Mouse (Mus musculus): Measurements from ENCODE around the gene BC051019. TPM values are rescaled to one million over a fixed set of nuclear protein-coding genes. Genes with fewer than 3 reads are reported as not detected.

BC051019 gene
- total RNA-seq, 1 experiment: 1.3 TPM

DNA sequence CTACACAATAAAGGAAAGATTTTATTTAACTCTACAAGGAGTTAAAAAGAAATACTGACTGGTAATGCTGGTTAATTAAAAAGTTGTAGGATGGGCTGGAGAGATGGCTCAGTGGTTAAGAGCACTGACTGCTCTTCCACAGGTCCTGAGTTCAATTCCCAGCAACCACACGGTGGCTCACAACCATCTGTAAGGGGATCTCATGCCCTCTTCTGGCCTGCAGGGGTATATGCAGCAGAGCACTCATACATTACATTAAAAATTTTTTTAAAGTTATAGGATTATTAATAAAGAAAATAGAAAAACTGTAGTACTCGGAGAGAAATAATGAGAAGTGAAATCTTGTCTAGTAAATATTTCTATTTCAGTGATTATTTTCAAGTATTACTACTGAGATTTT lies 43.4 kb downstream of the BC051019 start:
- H3K27ac ChIP-seq (ENCODE audit: insufficient read depth, low read depth, low read length, poor library complexity, severe bottlenecking): no peak overlapping the region
- no peak overlapping the region for H3K4me3 ChIP-seq (ENCODE audit: insufficient read depth in 1 of 2, low read depth in 1 of 2, low read length in 2 of 2, poor library complexity in 1 of 2, severe bottlenecking in 1 of 2)
- DNase-seq (ENCODE audit: low read depth, low spot score): no peak
- H3K36me3 ChIP-seq (ENCODE audit: control insufficient read depth, insufficient read depth, low read length, poor library complexity, severe bottlenecking): no peaks in the 10 kb centered on the region
- no peak for TF ChIP-seq CHD2 (IDR thresholded peaks at IDR 0.05; ENCODE audit: low read depth, low read length)
- TF ChIP-seq ZNF384 (IDR thresholded peaks at IDR 0.05; ENCODE audit: low read depth, low read length): no peak
- no peak for TF ChIP-seq ZC3H11A (IDR thresholded peaks at IDR 0.05; ENCODE audit: borderline replicate concordance, low read depth, low read length)
- no peak for TF ChIP-seq MAFK (IDR thresholded peaks at IDR 0.05; ENCODE audit: insufficient read depth, low read depth, low read length)
- no peak for TF ChIP-seq HCFC1 (IDR thresholded peaks at IDR 0.05; ENCODE audit: borderline replicate concordance, insufficient read depth, low read length)
- H3K9me3 ChIP-seq (ENCODE audit: control insufficient read depth, insufficient read depth, low read depth, low read length): no peaks in the 10 kb centered on the region
- H3K4me1 ChIP-seq (ENCODE audit: control insufficient read depth in 2 of 2, insufficient read depth in 2 of 2, low read length in 2 of 2, poor library complexity in 1 of 2): no peaks in the 10 kb centered on the region
- H3K9ac ChIP-seq (ENCODE audit: insufficient read depth, low read depth, low read length, poor library complexity, severe bottlenecking): no peak overlapping the region
- in situ Hi-C loops (cut with MboI; ENCODE audit: low sequenced_read_pairs in 2 of 2, unreplicated experiment in 2 of 2): loop anchor here in 1 of 2 experiments (10.0 kb wide), 1 partner anchor 155 kb away; no protein-coding TSS in a partner anchor

DNA sequence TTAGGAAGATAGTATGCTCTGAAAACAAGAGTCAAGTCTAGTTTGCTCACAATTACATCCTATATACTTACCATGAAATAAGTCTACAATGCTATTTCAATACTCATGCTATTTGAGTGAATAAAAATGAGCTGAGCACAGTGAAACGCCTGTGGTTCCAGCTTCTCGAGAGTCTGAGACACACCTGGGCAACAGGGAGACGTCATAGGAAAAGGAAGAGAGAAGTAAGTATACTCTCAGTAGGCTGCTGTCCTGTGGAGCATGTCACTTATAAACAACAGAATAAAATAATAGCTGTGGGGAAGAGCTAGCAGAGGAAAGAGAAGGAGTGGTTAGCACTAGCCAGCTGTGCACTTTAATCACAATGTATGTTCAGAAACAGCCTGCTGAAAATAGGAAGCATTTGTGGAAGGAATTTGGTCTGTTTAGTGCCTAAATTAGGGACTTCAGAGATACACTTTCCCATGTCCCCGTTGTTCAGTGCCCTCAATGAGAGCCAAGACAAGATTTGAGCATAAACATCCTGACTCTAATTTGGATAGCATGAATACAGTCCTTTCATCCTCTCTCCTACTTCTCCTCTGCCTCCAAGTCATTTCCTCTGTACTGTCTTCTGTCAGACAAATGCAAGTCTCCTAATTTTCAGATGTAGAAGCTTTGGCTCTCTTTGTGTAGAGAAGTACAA lies 48.6 kb downstream of the BC051019 start:
- no peak for DNase-seq (ENCODE audit: low read depth, low spot score)
- H3K27ac ChIP-seq (ENCODE audit: insufficient read depth, low read depth, low read length, poor library complexity, severe bottlenecking): no peak overlapping the region
- H3K9me3 ChIP-seq (ENCODE audit: control insufficient read depth, insufficient read depth, low read depth, low read length): no peaks in the 10 kb centered on the region
- H3K36me3 ChIP-seq (ENCODE audit: control insufficient read depth, insufficient read depth, low read length, poor library complexity, severe bottlenecking): no peaks in the 10 kb centered on the region
- in situ Hi-C loops (cut with MboI; ENCODE audit: low sequenced_read_pairs in 2 of 2, unreplicated experiment in 2 of 2): no loop called here
- no peak overlapping the region for H3K4me3 ChIP-seq (ENCODE audit: insufficient read depth in 1 of 2, low read depth in 1 of 2, low read length in 2 of 2, poor library complexity in 1 of 2, severe bottlenecking in 1 of 2)
- no peak overlapping the region for H3K9ac ChIP-seq (ENCODE audit: insufficient read depth, low read depth, low read length, poor library complexity, severe bottlenecking)
- no peaks in the 10 kb centered on the region for H3K4me1 ChIP-seq (ENCODE audit: control insufficient read depth in 2 of 2, insufficient read depth in 2 of 2, low read length in 2 of 2, poor library complexity in 1 of 2)
- no peak for TF ChIP-seq HCFC1 (IDR thresholded peaks at IDR 0.05; ENCODE audit: borderline replicate concordance, insufficient read depth, low read length)
- no peak for TF ChIP-seq MAFK (IDR thresholded peaks at IDR 0.05; ENCODE audit: insufficient read depth, low read depth, low read length)
- TF ChIP-seq CHD2 (IDR thresholded peaks at IDR 0.05; ENCODE audit: low read depth, low read length): no peak
- no peak for TF ChIP-seq ZC3H11A (IDR thresholded peaks at IDR 0.05; ENCODE audit: borderline replicate concordance, low read depth, low read length)
- no peak for TF ChIP-seq ZNF384 (IDR thresholded peaks at IDR 0.05; ENCODE audit: low read depth, low read length)

GRCm38 (mm10) chr7:109671581-109672471 lies 51.8 kb downstream of the BC051019 start:
- no peak for TF ChIP-seq ZC3H11A (IDR thresholded peaks at IDR 0.05; ENCODE audit: borderline replicate concordance, low read depth, low read length)
- no peak for TF ChIP-seq ZNF384 (IDR thresholded peaks at IDR 0.05; ENCODE audit: low read depth, low read length)
- no peak for TF ChIP-seq MAFK (IDR thresholded peaks at IDR 0.05; ENCODE audit: insufficient read depth, low read depth, low read length)
- TF ChIP-seq CHD2 (IDR thresholded peaks at IDR 0.05; ENCODE audit: low read depth, low read length): no peak
- no peak for TF ChIP-seq HCFC1 (IDR thresholded peaks at IDR 0.05; ENCODE audit: borderline replicate concordance, insufficient read depth, low read length)
- Histone ChIP-seq H3K36me3 (ENCODE audit: control insufficient read depth, insufficient read depth, low read length, poor library complexity, severe bottlenecking) (no peaks in the 10 kb centered on the region), H3K27ac (ENCODE audit: insufficient read depth, low read depth, low read length, poor library complexity, severe bottlenecking) (no peak overlapping the region)

DNA sequence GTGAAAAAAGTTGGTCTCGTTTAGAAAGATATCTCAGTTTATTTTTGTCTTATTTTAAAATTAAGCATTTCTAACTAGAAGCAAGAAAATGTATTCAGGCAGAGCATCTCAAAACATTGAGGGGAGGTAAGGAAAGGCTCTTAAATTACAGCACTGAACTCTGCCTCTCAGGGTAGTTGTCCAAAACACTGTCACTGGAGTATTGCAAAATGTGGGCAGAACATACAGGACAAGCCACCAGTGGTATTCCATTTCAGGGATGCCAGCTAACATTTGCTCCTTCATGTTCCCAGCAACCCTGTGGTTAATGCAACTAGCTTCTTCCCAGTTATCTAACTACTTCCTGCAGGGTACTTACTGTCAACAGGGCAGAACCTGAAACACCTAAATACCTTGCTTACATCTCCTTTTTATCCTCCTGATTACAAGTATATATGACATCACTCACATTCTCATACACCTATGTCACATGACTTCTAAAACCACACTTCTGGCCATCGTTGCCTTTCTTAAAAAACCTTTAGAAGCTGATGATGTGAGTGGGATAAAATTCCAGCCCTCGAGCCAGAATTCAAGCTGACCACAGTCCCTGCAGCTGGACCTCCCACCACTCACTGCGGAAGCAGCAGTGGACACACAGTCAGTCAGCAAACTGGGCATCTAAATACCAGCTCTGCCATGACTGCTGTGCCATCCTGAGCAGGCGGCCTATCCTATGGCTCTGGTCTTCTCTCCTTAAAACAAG lies 54.1 kb downstream of the BC051019 start:
- DNase-seq (ENCODE audit: low read depth, low spot score): no peak

More at GRCm38 (mm10) chr7:109671581-109672471, 51.8 kb downstream of the BC051019 start:
- H3K4me1 ChIP-seq (ENCODE audit: control insufficient read depth in 2 of 2, insufficient read depth in 2 of 2, low read length in 2 of 2, poor library complexity in 1 of 2): no peaks in the 10 kb centered on the region
- H3K9me3 ChIP-seq (ENCODE audit: control insufficient read depth, insufficient read depth, low read depth, low read length): no peaks in the 10 kb centered on the region
- peak; percentile 12 for DNase-seq (ENCODE audit: low read depth, low spot score)
- in situ Hi-C loops (cut with MboI; ENCODE audit: low sequenced_read_pairs in 2 of 2, unreplicated experiment in 2 of 2): no loop called here
- H3K4me3 ChIP-seq (ENCODE audit: insufficient read depth in 1 of 2, low read depth in 1 of 2, low read length in 2 of 2, poor library complexity in 1 of 2, severe bottlenecking in 1 of 2): peak overlapping the region; percentile 60 to 65
- peak overlapping the region; percentile 66 for H3K9ac ChIP-seq (ENCODE audit: insufficient read depth, low read depth, low read length, poor library complexity, severe bottlenecking)

More for the DNA sequence above, 54.1 kb downstream of the BC051019 start:
- Histone ChIP-seq H3K9me3 (ENCODE audit: control insufficient read depth, insufficient read depth, low read depth, low read length) (no peaks in the 10 kb centered on the region), H3K9ac (ENCODE audit: insufficient read depth, low read depth, low read length, poor library complexity, severe bottlenecking) (no peak overlapping the region), H3K4me3 (ENCODE audit: insufficient read depth in 1 of 2, low read depth in 1 of 2, low read length in 2 of 2, poor library complexity in 1 of 2, severe bottlenecking in 1 of 2) (no peak overlapping the region), H3K4me1 (ENCODE audit: control insufficient read depth in 2 of 2, insufficient read depth in 2 of 2, low read length in 2 of 2, poor library complexity in 1 of 2) (no peaks in the 10 kb centered on the region), H3K27ac (ENCODE audit: insufficient read depth, low read depth, low read length, poor library complexity, severe bottlenecking) (no peak overlapping the region), H3K36me3 (ENCODE audit: control insufficient read depth, insufficient read depth, low read length, poor library complexity, severe bottlenecking) (no peaks in the 10 kb centered on the region)
- in situ Hi-C loops (cut with MboI; ENCODE audit: low sequenced_read_pairs in 2 of 2, unreplicated experiment in 2 of 2): no loop called here
- no peak for TF ChIP-seq CHD2 (IDR thresholded peaks at IDR 0.05; ENCODE audit: low read depth, low read length)
- no peak for TF ChIP-seq ZC3H11A (IDR thresholded peaks at IDR 0.05; ENCODE audit: borderline replicate concordance, low read depth, low read length)
- TF ChIP-seq MAFK (IDR thresholded peaks at IDR 0.05; ENCODE audit: insufficient read depth, low read depth, low read length): no peak
- TF ChIP-seq ZNF384 (IDR thresholded peaks at IDR 0.05; ENCODE audit: low read depth, low read length): no peak
- no peak for TF ChIP-seq HCFC1 (IDR thresholded peaks at IDR 0.05; ENCODE audit: borderline replicate concordance, insufficient read depth, low read length)

Measured in ES-E14 (cell line).